Mouse (Mus musculus): Measurements from ENCODE around the gene Olfr1404. TPM values are rescaled to one million over a fixed set of nuclear protein-coding genes. Genes with fewer than 3 reads are reported as not detected.

The Olfr1404 gene
- total RNA-seq (2023) = not detected

GRCm38 (mm10) chr1:173212092-173212491 lies at the start of gene Olfr1404:
TSS of gene Olfr1404 (plus strand) at chr1:173212392.

GRCm38 (mm10) chr1:173190540-173190939 lies 21.7 kb upstream of the Olfr1404 start, which contains the start of gene Olfr1406:
TSS of gene Olfr1406 (minus strand) at chr1:173190640.

DNA sequence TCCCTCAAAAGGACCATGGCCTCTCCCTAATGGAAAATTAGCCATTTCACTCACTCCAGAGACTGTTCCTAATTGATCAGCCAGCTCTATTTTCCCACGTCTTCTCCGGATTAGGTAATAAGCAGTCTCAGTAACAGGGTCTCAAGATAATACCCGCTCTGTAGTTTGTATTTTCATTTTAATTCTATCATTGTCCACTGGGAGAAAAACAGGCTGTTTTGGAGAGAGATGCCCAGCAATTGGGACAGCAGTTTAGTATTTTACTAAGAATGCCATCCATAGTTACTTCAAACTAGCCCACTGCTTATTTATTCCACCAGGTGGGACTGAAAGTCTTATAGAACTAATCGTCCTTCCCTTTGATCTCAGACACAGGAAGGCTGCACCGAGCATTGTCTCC lies 14.7 kb upstream of the Olfr1404 start, which contains the start of gene Olfr218:
Gene Olfr218 (plus strand): TSS at position 301 of the 400 bp plus-strand sequence.

GRCm38 (mm10) chr1:173227081-173227480 lies 14.9 kb downstream of the Olfr1404 start, which contains the start of gene Fcer1a:
TSS of gene Fcer1a (minus strand) at chr1:173227214.

GRCm38 (mm10) chr1:173265701-173266100 lies 53.5 kb downstream of the Olfr1404 start, which contains the start of gene Olfr418:
TSS of gene Olfr418 (plus strand) at chr1:173266001.

Other genes starting within 250 kb of the Olfr1404 start
- gene Olfr1408, start 75.0 kb upstream of the Olfr1404 start, total RNA-seq (2023) = not detected
- gene Olfr1406, start 21.8 kb upstream of the Olfr1404 start, total RNA-seq (2023) = not detected
- gene Olfr218, start 14.6 kb upstream of the Olfr1404 start, total RNA-seq (2023) = not detected
- not detected for gene Fcer1a, start 14.8 kb downstream of the Olfr1404 start, total RNA-seq (2023)
- not detected for gene Olfr418, start 53.6 kb downstream of the Olfr1404 start, total RNA-seq (2023)
- not detected for gene Mptx2, start 65.4 kb downstream of the Olfr1404 start, total RNA-seq (2023)
- gene Ackr1, start 121.4 kb downstream of the Olfr1404 start, total RNA-seq (2023) = not detected
- 46.2 TPM for gene Aim2, start 138.5 kb downstream of the Olfr1404 start, total RNA-seq (2023)
- gene Cadm3, start 155.3 kb downstream of the Olfr1404 start, total RNA-seq (2023) = 0.62 TPM

All from CD4-positive naive resting alpha-beta T cell, adult 57 days (primary cell).